Mouse (Mus musculus) c-Kit-negative CD71-positive TER-119-positive erythroid progenitor cells, embryonic 14.5 days (primary cell): ENCODE measurements around the gene Dnajb8.

ENCODE experiments used
- DNase-seq: peaks from one replicate; pipeline ENCODE4 v3.0.0-alpha.2; 2013; ENCODE audit warnings: low read depth, low spot score

Gene Dnajb8

DNA sequence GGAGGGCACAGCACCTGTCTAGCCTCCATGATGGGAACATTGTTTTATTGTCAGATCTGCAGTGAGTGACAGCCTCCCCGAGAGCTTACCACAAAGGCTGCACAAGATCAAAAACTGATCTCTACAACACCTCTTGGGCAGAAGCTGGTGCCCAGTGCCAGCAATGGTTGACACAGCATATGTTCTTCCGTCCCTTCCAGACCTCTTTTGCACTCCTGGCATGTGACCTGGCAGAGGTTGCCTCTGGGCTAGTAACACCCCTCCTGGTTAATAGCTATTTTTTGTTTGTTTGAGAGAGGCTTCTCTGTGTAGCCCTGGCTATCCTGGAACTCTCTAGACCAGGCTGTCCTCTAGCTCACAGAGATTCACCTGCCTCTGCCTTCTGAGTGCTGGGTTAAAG is 56.1 kb downstream of the Dnajb8 start:
- no peak for DNase-seq

GRCm38 (mm10) chr6:88290129-88290766 is 68.2 kb downstream of the Dnajb8 start:
- no peak for DNase-seq

DNA sequence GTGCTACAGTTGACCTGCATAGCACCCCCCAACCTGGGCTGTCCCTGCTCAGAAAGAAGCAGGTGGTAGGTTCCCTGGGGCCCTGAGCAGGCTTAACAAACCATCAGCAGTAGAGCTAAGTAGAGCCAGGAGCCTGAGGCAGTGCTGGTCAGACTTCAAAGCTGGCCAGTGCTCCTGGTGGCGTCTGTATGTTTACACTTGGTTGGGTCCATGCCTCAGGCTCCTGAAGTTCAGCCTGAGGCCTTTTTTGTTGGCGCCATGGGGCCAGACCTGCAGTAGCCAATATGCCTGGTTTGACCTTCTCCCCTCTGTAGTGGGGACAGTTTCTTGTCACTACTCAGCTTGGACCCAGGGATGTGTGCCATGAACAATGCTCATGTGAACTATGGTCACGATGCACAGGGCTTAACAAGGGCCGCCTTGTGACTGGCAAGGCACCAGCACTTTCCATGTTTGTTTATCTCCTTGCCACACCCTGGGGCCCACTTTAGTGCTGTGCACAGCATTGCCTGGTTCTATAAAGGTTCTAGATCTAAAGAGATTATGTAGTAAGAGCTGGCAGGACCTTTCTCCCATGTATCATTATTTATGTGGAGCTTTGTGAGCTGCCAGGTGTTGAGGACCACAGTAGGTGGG is 70.3 kb downstream of the Dnajb8 start:
- no peak for DNase-seq

DNA sequence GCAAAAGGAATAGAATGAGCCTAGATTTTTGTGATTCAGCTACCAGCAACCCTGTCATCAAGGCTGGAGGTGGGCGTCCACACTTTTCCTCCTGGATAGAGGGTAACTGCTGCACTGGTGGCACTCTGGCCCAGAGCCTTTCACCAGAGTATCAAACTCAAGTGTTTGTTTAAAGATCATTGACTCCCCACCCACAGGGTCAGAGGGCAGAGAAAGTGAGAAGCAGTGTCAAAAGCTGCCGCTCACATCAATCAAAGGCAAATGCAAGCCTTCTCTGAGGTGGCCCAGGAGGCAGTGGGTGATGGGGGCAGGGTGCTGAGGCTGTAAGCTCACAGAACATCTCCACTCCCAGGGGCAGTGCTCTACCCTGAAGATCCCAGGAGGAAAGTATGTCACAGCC is 77.4 kb downstream of the Dnajb8 start:
- DNase-seq: no peak

- DNase-seq: no peak
These were observed 79.2 kb downstream of the Dnajb8 start for GRCm38 (mm10) chr6:88301234-88301633.
